Mouse (Mus musculus) embryonic facial prominence, embryonic 11.5 days (tissue): Measurements from ENCODE around the gene Ptpn20. TPM values are rescaled to one million over a fixed set of nuclear protein-coding genes. Genes with fewer than 3 reads are reported as not detected.

ENCODE experiments used
- ATAC-seq: fragments of 200-750 bp; cut with Nextera tagmentation; replicated peaks from 2 replicates; pipeline ENCODE4 v1.8.0; 2017; ENCODE audit warnings: low read depth; ENCODE audit not compliant: insufficient number of reproducible peaks, low FRiP score, low TSS enrichment
- DNase-seq: peaks from one replicate; pipeline ENCODE4 v3.0.0-alpha.2; 2015; ENCODE audit warnings: low spot score
- H3K27ac ChIP-seq: fragments of 300-500 bp; sonication (generic); replicated peaks from 2 replicates; pipeline ENCODE4 v1.5.1; 2014; ENCODE audit warnings: mild to moderate bottlenecking, low read depth, low read length, control low read depth
- H3K27me3 ChIP-seq: fragments of 300-500 bp; sonication (generic); 2 replicates; pipeline ENCODE4 v1.6.1; 2014; ENCODE audit warnings: mild to moderate bottlenecking, low read length, moderate library complexity, mixed read lengths; ENCODE audit not compliant: control insufficient read depth, insufficient read depth
- H3K36me3 ChIP-seq: fragments of 300-500 bp; sonication (generic); replicated peaks from 2 replicates; pipeline ENCODE4 v1.6.1; 2014; ENCODE audit warnings: low read depth, mild to moderate bottlenecking, low read length, moderate library complexity, mixed read lengths; ENCODE audit not compliant: control insufficient read depth, insufficient read depth
- H3K4me1 ChIP-seq: fragments of 300-500 bp; sonication (generic); 2 replicates; pipeline ENCODE4 v1.6.1; 2014; ENCODE audit warnings: low read length, mixed read lengths; ENCODE audit not compliant: control insufficient read depth, insufficient read depth
- H3K4me2 ChIP-seq: fragments of 300-500 bp; sonication (generic); 2 replicates; pipeline ENCODE4 v1.6.1; 2014; ENCODE audit warnings: low read depth, mild to moderate bottlenecking, control low read depth, low read length, moderate library complexity
- H3K4me3 ChIP-seq: fragments of 300-500 bp; sonication (generic); 2 replicates; pipeline ENCODE4 v1.5.1; 2014; ENCODE audit warnings: low read depth, low read length, control low read depth
- H3K9ac ChIP-seq: fragments of 300-500 bp; sonication (generic); replicated peaks from 2 replicates; pipeline ENCODE4 v1.6.1; 2014; ENCODE audit warnings: mild to moderate bottlenecking, control low read depth, low read length
- H3K9me3 ChIP-seq: fragments of 300-500 bp; sonication (generic); replicated peaks from 2 replicates; pipeline ENCODE4 v1.6.1; 2016; ENCODE audit warnings: mild to moderate bottlenecking, low read length, inconsistent platforms, mixed read lengths; ENCODE audit not compliant: control insufficient read depth
- WGBS: fragments of 180-500 bp; shearing (Covaris S2); extraction: QIAGEN DNeasy Blood & Tissue Kit; methylation state at CpG from one replicate; pipeline ENCODE4 v1.1.7; 2014; 5-methylcytosine and 5-hydroxymethylcytosine counted together
- polyA plus RNA-seq: library from polyadenylated mRNA; unstranded; fragments of >200 nt; fragmentation: Nextera tagmentation; extraction: Ambion mirVana; gene quantifications from 2 replicates; pipeline ENCODE4 v1.2.1, GENCODE M21; 2014

Ptpn20 gene
- polyA plus RNA-seq, 1 experiment from 2014 or later: 0.10 TPM

GRCm38 (mm10) chr14:33680621-33681020 lies 91.6 kb downstream of the Ptpn20 start:
- no peak overlapping the region for H3K4me3 ChIP-seq
- no peak overlapping the region for H3K27ac ChIP-seq
- no peaks in the 10 kb centered on the region for H3K36me3 ChIP-seq
- H3K27me3 ChIP-seq: no peaks in the 10 kb centered on the region
- no peak overlapping the region for H3K4me2 ChIP-seq
- no peak overlapping the region for H3K9ac ChIP-seq
- ATAC-seq (no peak), DNase-seq (no peak)
- no peaks in the 10 kb centered on the region for H3K9me3 ChIP-seq
- no peaks in the 10 kb centered on the region; the same call in 1 of the 2 replicates for H3K4me1 ChIP-seq
- WGBS: 93% methylated on average over 6 of the region's 6 CpGs

GRCm38 (mm10) chr14:33682768-33683167 lies 93.8 kb downstream of the Ptpn20 start:
- ATAC-seq: no peak

GRCm38 (mm10) chr14:33683701-33684100 lies 94.7 kb downstream of the Ptpn20 start:
- peak; percentile 78 for ATAC-seq

More at GRCm38 (mm10) chr14:33682768-33683167, 93.8 kb downstream of the Ptpn20 start:
- no peak overlapping the region for H3K9ac ChIP-seq
- 68% methylated on average over 2 of the region's 2 CpGs for whole genome bisulfite sequencing
- DNase-seq: no peak
- no peak overlapping the region for H3K27ac ChIP-seq
- H3K27me3 ChIP-seq: no peaks in the 10 kb centered on the region
- no peak overlapping the region for H3K4me2 ChIP-seq
- no peak overlapping the region for H3K4me3 ChIP-seq
- H3K36me3 ChIP-seq: no peaks in the 10 kb centered on the region
- H3K4me1 ChIP-seq: no peaks in the 10 kb centered on the region; the same call in 1 of the 2 replicates
- H3K9me3 ChIP-seq: no peaks in the 10 kb centered on the region

GRCm38 (mm10) chr14:33687444-33688028 lies 98.5 kb downstream of the Ptpn20 start:
- Histone ChIP-seq H3K27me3 (no peaks in the 10 kb centered on the region), H3K36me3 (no peaks in the 10 kb centered on the region), H3K9me3 (no peaks in the 10 kb centered on the region), H3K4me2 (no peak overlapping the region), H3K9ac (no peak overlapping the region), H3K4me1 (no peaks in the 10 kb centered on the region; the same call in 1 of the 2 replicates), H3K4me3 (no peak overlapping the region), H3K27ac (no peak overlapping the region)
- no peak for DNase-seq
- WGBS: 44% methylated on average over 6 of the region's 6 CpGs
- ATAC-seq: no peak

More at GRCm38 (mm10) chr14:33683701-33684100, 94.7 kb downstream of the Ptpn20 start:
- Histone ChIP-seq H3K36me3 (no peaks in the 10 kb centered on the region), H3K27ac (no peak overlapping the region), H3K4me2 (no peak overlapping the region), H3K9ac (no peak overlapping the region), H3K4me1 (no peaks in the 10 kb centered on the region; the same call in 1 of the 2 replicates), H3K4me3 (no peak overlapping the region), H3K27me3 (no peaks in the 10 kb centered on the region), H3K9me3 (no peaks in the 10 kb centered on the region)
- DNase-seq: no peak
- WGBS: 38% methylated on average over 13 of the region's 13 CpGs

GRCm38 (mm10) chr14:33689044-33689443 lies 100.0 kb downstream of the Ptpn20 start:
- no peak for ATAC-seq
- no peaks in the 10 kb centered on the region for H3K4me1 ChIP-seq
- H3K27me3 ChIP-seq: no peaks in the 10 kb centered on the region
- no peaks in the 10 kb centered on the region for H3K36me3 ChIP-seq
- no peak overlapping the region for H3K27ac ChIP-seq
- no peak overlapping the region for H3K4me2 ChIP-seq
- no peak overlapping the region for H3K4me3 ChIP-seq
- no peaks in the 10 kb centered on the region for H3K9me3 ChIP-seq
- no peak for DNase-seq
- H3K9ac ChIP-seq: no peak overlapping the region

Other genes starting within 250 kb of the Ptpn20 start
- gene Mapk8, start 142.0 kb upstream of the Ptpn20 start, polyA plus RNA-seq: 22.0 and 22.4 TPM in 2 replicates
- gene Frmpd2, start 117.5 kb upstream of the Ptpn20 start, polyA plus RNA-seq: 0.04 TPM in 2 replicates